Mouse (Mus musculus): ENCODE data around the gene Tigd2.

DNA sequence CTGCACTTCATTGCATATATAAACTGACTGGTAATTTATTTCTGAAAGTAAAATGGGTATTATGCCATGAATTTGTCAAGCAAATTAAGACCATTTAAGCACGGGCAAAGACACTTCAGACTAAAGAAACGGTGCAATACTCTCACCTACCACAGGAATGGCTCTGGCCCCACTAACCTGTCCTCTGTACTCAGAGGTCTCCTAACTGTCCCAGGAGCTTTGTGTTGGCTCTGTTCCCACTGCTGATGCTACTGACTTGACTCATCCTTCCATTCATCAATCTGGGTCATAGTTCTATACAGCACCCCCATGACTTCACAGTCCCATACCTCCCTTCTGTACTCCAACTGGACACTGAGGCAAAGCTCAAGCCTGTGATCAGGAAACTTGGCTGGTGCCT is 9.6 kb upstream of the Tigd2 start:
- TF ChIP-seq POLR2A (IDR thresholded peaks at IDR 0.05; ENCODE audit: low read depth, low read length), result no peak
- no peak for TF ChIP-seq CTCF (conservative IDR thresholded peaks at IDR 0.05; ENCODE audit: insufficient read depth, insufficient read length, low read depth, low read length)
